Mouse (Mus musculus): Measurements from ENCODE around the gene Arhgef12.

DNA sequence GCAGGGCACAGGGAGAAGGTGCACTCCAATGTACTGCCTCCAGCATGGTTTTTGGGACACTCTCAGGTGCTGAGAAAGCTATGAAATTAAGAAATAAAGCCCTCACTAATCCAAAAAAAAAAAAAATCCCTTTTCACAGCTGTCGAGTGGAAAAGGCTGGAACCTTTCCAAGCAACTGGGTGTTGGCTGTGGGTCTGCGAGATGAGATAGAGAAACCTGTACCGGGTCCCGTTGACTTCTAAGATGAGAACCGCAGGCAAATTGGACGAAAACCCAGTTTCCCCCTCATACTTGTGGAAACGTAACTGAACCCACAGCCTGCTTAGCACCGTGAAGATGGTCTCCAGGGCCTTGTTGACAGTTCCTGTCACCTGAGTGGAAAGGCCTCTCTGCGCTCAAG lies 43.9 kb upstream of the Arhgef12 start:
- no peak for TF ChIP-seq MAFK (IDR thresholded peaks at IDR 0.05; ENCODE audit: insufficient read depth, low read depth, low read length)
- no peak for TF ChIP-seq HCFC1 (IDR thresholded peaks at IDR 0.05; ENCODE audit: borderline replicate concordance, insufficient read depth, low read length)
- TF ChIP-seq ZC3H11A (IDR thresholded peaks at IDR 0.05; ENCODE audit: borderline replicate concordance, low read depth, low read length) = no peak
- no peak for TF ChIP-seq ZNF384 (IDR thresholded peaks at IDR 0.05; ENCODE audit: low read depth, low read length)

Measured in ES-E14 (cell line).